Mouse (Mus musculus): Measurements from ENCODE around the gene Gabpa. TPM values are rescaled to one million over a fixed set of nuclear protein-coding genes. Genes with fewer than 3 reads are reported as not detected.

Gene Gabpa
- total RNA-seq (2015) (63.9 and 78.2 TPM in 2 replicates), total RNA-seq (2017) (65.1 and 81.3 TPM in 2 replicates)

DNA sequence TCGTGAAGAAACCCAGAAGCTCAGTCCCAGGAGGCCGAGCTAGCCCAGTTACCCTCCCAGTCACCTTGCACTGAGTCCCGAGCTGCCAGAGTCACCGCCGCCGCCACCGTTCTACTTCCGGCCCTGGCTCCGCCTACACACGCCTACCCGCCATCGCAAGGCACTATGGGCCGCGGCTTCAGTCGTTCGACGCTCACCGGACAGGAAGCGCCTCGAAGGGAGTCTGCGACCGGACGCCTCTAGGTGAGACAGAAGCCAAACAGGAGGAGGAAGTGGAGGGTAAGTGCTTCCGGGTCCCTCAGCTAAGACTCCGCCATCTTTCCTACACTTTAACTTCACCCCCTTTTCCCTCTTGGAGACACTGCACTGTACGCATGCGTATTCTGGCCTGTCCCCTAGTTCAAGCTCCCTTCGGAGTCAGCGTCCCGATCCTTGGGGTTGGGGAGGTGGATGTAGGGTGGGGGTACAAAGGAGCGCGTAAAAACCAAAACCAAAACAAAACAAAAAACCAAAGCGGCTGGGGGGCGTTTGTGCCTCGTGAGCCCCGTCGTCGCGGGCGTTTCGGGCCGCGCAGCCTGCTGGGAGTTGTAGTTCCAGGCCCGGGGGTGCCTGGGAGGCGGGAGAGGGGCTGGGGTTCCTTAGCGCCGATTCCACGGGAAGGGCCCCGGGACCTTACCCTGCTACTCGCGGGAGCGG, at the start of gene Gabpa:
TSS of gene Gabpa (plus strand) at position 181 of the 696 bp plus-strand sequence.
- ATAC-seq (replicated peaks; ENCODE audit: poor library complexity), result peak; percentile 88

DNA sequence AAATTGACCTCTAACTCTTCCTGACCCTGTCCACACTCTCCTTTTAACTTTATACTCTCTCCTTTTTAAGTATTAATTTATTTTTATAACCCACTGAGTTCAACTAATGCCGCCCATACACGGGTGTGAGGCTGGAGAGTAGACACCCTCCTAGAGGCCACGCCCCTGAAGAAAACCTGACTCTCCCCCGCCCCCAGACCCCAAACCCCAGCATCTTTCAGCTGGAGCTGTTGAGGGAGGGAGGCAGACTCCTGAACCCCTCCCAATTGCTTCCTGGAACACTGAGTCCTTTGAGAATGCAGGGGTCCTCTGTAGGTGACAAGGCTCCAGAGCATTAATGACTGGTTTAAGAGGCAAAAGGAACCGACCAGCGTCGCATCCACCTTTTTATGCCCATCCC, 49.8 kb upstream of the Gabpa start:
- no peak for ATAC-seq (replicated peaks; ENCODE audit: poor library complexity)

DNA sequence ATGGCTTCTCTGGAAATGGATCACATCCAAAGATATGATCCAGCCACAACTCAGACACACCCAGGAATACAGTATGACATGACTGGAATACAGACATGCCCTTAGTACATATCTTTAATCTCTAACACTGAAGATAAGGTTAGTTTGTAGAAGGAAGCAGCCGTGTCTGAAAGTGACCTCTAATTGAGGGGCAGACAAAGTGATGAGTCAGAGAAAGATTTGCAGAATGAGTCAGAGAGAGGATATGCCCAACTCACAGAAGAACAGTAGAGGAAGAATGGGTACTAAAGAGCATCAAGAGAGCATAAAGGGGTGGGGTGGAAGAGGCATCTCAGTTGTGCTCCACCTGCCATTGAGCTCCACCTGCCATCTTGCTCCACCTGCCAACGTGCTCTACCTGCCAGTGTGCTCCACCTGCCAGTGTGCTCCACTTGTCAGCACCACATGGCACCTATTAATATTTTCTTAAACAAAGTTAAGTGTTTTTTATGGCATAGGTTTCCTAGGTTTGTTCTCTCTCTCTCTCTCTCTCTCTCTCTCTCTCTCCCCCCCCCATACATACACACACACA, 44.0 kb upstream of the Gabpa start:
- ATAC-seq (replicated peaks; ENCODE audit: poor library complexity), result no peak

- no peak for ATAC-seq (replicated peaks; ENCODE audit: poor library complexity)
Observed at GRCm38 (mm10) chr16:84793401-84793800, 41.3 kb upstream of the Gabpa start.

- peak; percentile 37; the same call in 1 of the 2 replicates for ATAC-seq (replicated peaks; ENCODE audit: poor library complexity)
Observed at GRCm38 (mm10) chr16:84795337-84795736, 39.4 kb upstream of the Gabpa start.

- no peak for ATAC-seq (replicated peaks; ENCODE audit: poor library complexity)
Observed at GRCm38 (mm10) chr16:84796678-84797077, 38.0 kb upstream of the Gabpa start.

GRCm38 (mm10) chr16:84800038-84800437, 34.7 kb upstream of the Gabpa start:
- no peak for ATAC-seq (replicated peaks; ENCODE audit: poor library complexity)

DNA sequence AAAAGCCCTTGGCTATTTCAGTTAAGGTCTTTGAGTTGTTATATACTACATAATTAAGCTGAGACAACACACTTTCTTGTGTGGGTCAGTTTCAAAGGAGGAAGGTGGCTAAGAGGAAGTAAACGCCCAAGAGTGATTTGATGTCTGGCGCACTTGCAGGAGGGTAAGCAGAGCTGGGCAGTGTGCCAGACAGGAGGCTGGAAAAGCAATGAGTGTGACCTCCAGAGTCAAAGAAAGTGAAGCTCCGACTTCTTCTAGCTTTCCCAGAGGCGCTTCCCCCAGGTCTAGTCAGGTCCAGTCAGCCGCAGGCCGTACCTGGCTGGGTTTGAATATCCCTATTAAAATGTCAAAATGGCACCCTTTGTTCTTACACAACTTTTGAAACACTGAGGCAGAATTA, 32.5 kb upstream of the Gabpa start:
- peak; percentile 90 for ATAC-seq (replicated peaks; ENCODE audit: poor library complexity)

- ATAC-seq (replicated peaks; ENCODE audit: poor library complexity), result no peak
Observed at GRCm38 (mm10) chr16:84804866-84805265, 29.9 kb upstream of the Gabpa start.

DNA sequence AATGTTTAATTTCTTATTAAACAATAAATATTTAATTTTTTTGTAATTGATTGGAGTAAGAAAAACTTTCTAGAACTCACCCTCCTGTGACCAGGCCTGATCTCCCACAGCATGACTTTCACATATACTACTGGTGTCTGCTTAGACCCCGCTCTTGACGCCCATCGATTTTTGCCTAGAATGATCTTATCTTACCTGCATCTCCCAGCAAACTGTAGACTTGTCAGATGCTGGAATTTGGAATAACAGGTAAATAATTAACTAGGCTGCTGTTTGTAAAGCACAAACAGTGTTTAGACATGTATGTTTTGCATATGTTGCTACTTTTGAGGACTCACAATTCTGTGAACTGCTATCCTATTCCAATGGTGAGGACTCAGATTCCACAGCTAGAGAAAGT, 28.6 kb upstream of the Gabpa start:
- ATAC-seq (replicated peaks; ENCODE audit: poor library complexity), result no peak

- ATAC-seq (replicated peaks; ENCODE audit: poor library complexity), result no peak
Observed at GRCm38 (mm10) chr16:84807874-84808273, 26.9 kb upstream of the Gabpa start.

GRCm38 (mm10) chr16:84810254-84810653, 24.5 kb upstream of the Gabpa start:
- no peak for ATAC-seq (replicated peaks; ENCODE audit: poor library complexity)

DNA sequence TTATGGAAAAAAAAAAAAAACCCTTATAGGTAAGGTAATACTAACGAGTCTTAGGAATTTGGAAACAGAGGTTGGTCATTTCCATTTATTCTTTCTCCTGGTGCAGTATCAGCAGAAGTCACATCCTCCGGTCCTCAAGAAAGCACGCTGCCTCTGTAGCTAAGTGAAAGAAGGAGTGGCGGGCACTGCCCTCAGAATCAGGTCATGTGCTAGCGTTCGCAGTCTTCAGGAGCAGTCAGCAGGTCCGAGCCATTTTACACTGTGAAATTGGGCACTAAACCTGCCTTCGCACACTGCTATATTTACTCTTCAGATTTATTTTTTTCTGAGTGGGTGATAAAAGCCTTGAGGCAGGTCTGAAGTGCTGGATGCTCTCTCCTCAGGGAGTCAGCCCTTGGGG, 20.9 kb upstream of the Gabpa start:
- peak; percentile 24; the same call in 1 of the 2 replicates for ATAC-seq (replicated peaks; ENCODE audit: poor library complexity)

DNA sequence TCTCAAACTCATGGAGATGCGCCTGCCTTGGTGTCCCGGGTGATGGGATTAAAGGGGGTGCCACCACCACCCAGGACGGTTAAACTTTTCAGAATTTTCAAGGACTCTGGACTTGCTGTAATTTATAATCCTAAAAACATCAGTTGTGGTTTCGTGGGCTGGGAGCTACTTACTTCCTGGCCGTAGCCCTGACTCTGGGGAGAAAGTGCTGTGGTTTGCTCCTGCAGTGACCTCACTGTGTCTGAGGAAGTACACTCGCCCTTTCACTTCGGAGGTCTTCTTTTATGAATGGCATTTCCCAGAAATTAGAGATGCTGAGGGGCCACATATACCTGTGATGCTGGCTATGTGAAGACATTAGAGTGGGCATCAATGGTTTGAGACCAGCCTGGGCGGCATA, 20.2 kb upstream of the Gabpa start:
- peak; percentile 84 for ATAC-seq (replicated peaks; ENCODE audit: poor library complexity)

DNA sequence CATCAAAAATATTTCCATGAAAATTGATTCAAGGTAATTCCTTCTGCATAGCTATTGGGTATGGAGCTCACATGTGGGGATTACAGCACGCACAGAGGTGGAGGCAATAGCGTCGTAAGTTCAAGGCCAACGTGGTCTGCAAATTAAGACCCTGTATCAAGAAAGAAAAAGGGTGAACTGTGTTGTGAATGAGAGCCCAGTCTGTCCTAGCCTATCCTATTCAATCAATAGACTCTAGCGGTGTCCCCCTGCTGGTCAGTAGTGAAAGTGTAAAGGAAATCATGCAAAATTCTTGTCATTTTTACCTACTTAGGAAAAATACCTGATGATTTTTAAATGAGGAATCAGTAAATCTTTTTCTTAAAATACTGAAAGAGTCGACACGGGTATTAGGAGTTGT, 17.3 kb upstream of the Gabpa start:
- peak; percentile 68 for ATAC-seq (replicated peaks; ENCODE audit: poor library complexity)

GRCm38 (mm10) chr16:84825009-84825408, 9.7 kb upstream of the Gabpa start:
- no peak for ATAC-seq (replicated peaks; ENCODE audit: poor library complexity)

DNA sequence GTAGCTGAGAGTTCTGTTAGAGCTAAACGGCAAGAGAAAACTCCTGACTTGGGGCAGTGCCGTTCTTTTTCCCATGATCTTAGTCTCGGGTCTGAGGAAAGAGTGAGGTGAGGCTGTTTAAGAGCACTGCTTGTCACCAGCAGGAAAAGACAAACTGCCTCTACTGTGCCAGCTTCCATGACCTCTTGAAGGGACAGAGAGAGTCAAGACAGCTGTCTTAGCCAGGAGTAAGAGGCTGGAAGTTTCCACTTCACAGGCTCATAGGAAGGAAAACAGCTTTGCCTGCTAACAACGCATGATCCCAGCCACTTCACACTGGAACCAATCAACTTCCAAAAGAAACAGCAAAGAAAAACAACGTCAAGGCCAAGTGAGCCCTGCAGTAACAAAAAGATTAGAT, 3.0 kb upstream of the Gabpa start:
- ATAC-seq (replicated peaks; ENCODE audit: poor library complexity), result no peak

DNA sequence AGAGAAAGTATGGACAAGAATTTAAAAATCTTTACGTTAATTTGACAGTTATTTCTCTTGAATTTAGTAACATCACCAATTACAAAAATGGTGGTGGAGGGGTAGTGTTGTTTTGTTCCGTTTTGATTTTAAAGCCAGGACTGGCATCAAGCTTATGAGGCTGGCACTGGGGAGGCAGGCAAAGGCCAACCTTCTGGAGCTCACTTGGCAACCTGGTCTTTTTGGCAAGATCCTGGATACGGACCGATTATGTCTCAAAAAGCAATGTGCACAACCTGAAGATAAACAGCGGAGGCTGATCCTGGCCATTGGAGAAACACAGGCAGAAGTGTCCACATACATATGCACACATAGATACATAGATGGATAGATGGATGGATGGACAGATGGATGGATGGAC, 2.0 kb upstream of the Gabpa start:
- no peak for ATAC-seq (replicated peaks; ENCODE audit: poor library complexity)

- peak; percentile 8; the same call in 1 of the 2 replicates for ATAC-seq (replicated peaks; ENCODE audit: poor library complexity)
Observed at GRCm38 (mm10) chr16:84834344-84834743, 381 bp upstream of the Gabpa start.

GRCm38 (mm10) chr16:84835441-84835822, 707 bp downstream of the Gabpa start, which contains the start of gene Atp5j:
Atp5j (minus strand) TSS chr16:84835625.
- ATAC-seq (replicated peaks; ENCODE audit: poor library complexity), result peak; percentile 24

- ATAC-seq (replicated peaks; ENCODE audit: poor library complexity), result peak; percentile 26
Observed at GRCm38 (mm10) chr16:84835823-84836743, 1.4 kb downstream of the Gabpa start.

- ATAC-seq (replicated peaks; ENCODE audit: poor library complexity), result no peak
Observed at GRCm38 (mm10) chr16:84838576-84838975, 3.9 kb downstream of the Gabpa start.

Measured in megakaryocyte progenitor cell, adult 5-6 weeks (primary cell).